Mouse (Mus musculus) liver, postnatal 0 days (tissue): ENCODE results near the gene Ifitm3. TPM values are rescaled to one million over a fixed set of nuclear protein-coding genes. Genes with fewer than 3 reads are reported as not detected.
"Not testable (repeated sequence)": the region's sequence is repeated elsewhere in the genome, so short reads cannot be mapped to it uniquely, and the experiment has no call there.

Experiments
- ATAC-seq: fragments of 200-750 bp; cut with Nextera tagmentation; 2 replicates; pipeline ENCODE4 v1.8.0; 2017; ENCODE audit warnings: mild to moderate bottlenecking, moderate library complexity
- DNase-seq: peaks from one replicate; pipeline ENCODE4 v3.0.0-alpha.2; 2016
- H3K27ac ChIP-seq: fragments of 300-500 bp; sonication (generic); 2 replicates; pipeline ENCODE4 v1.5.1; 2014; ENCODE audit warnings: antibody characterized with exemption, moderate library complexity, mild to moderate bottlenecking, low read depth
- H3K27me3 ChIP-seq: fragments of 300-500 bp; sonication (generic); 2 replicates; pipeline ENCODE4 v1.6.1; 2014; ENCODE audit warnings: low read length, control low read depth, mixed read lengths; ENCODE audit not compliant: insufficient read depth
- H3K36me3 ChIP-seq: fragments of 300-500 bp; sonication (generic); replicated peaks from 2 replicates; pipeline ENCODE4 v1.6.1; 2014; ENCODE audit warnings: mild to moderate bottlenecking, control low read depth, low read length, moderate library complexity, mixed read lengths; ENCODE audit not compliant: insufficient read depth
- H3K4me1 ChIP-seq: fragments of 300-500 bp; sonication (generic); 2 replicates; pipeline ENCODE4 v1.6.1; 2014; ENCODE audit warnings: antibody characterized with exemption, mild to moderate bottlenecking, control low read depth; ENCODE audit not compliant: insufficient read depth
- H3K4me2 ChIP-seq: fragments of 300-500 bp; sonication (generic); 2 replicates; pipeline ENCODE4 v1.6.1; 2014; ENCODE audit warnings: low read depth, mild to moderate bottlenecking, low read length, moderate library complexity, mixed read lengths
- H3K4me3 ChIP-seq: fragments of 300-500 bp; sonication (generic); 2 replicates; pipeline ENCODE4 v1.5.1; 2014; ENCODE audit warnings: low read depth, low read length
- H3K9ac ChIP-seq: fragments of 300-500 bp; sonication (generic); replicated peaks from 2 replicates; pipeline ENCODE4 v1.6.1; 2014; ENCODE audit warnings: mild to moderate bottlenecking, moderate library complexity
- H3K9me3 ChIP-seq: fragments of 300-500 bp; sonication (generic); 2 replicates; pipeline ENCODE4 v1.6.1; 2016; ENCODE audit warnings: mild to moderate bottlenecking, control low read depth, low read length, mixed read lengths
- CTCF ChIP-seq: sonication (generic); IDR thresholded peaks from 2 replicates; pipeline ENCODE4 v1.5.1; 2016; ENCODE audit warnings: antibody characterized with exemption, low read depth
- EP300 ChIP-seq: IDR thresholded peaks from 2 replicates; pipeline ENCODE4 v1.6.1; 2016; ENCODE audit warnings: antibody characterized with exemption, low read depth, mild to moderate bottlenecking
- WGBS: fragments of 180-500 bp; shearing (Covaris S2); extraction: QIAGEN DNeasy Blood & Tissue Kit; methylation state at CpG from one replicate; pipeline ENCODE4 v1.1.7; 2014; ENCODE audit not compliant: insufficient replicate concordance; 5-methylcytosine and 5-hydroxymethylcytosine counted together
- polyA plus RNA-seq: library from polyadenylated mRNA; unstranded; fragments of >200 nt; fragmentation: Nextera tagmentation; extraction: Ambion mirVana; gene quantifications from 2 replicates; pipeline ENCODE4 v1.2.1, GENCODE M21; 2015

Gene Ifitm3
- polyA plus RNA-seq, 1 experiment from 2014 or later = 295 TPM

DNA sequence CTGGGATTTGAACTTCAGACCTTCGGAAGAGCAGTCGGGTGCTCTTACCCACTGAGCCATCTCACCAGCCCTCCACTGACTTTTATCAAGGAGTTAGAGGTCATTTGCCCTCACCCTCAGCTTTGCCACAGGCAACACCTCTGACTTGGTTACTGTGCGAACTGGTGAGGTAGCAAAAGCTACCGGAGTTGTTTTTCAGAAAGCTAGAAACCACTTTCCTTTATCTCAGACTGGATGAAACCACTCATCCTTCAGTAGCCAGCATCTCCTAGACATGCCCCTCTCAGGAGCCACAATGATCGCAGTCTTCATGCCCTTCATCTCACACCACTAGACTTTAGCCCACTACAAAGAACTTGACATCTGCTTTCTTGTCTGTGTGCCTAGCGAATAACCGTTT, 27.6 kb downstream of the Ifitm3 start:
- H3K9ac ChIP-seq = no peak overlapping the region
- H3K36me3 ChIP-seq = no peaks in the 10 kb centered on the region
- H3K4me2 ChIP-seq = no peak overlapping the region
- no peak for TF ChIP-seq EP300
- TF ChIP-seq CTCF = no peak
- H3K4me1 ChIP-seq = no peaks in the 10 kb centered on the region
- no peak overlapping the region for H3K4me3 ChIP-seq
- H3K9me3 ChIP-seq = no peaks in the 10 kb centered on the region
- DNase-seq = no peak
- 58% methylated on average over 7 of the region's 7 CpGs for WGBS
- no peak overlapping the region for H3K27ac ChIP-seq
- no peak for ATAC-seq
- no peaks in the 10 kb centered on the region for H3K27me3 ChIP-seq

DNA sequence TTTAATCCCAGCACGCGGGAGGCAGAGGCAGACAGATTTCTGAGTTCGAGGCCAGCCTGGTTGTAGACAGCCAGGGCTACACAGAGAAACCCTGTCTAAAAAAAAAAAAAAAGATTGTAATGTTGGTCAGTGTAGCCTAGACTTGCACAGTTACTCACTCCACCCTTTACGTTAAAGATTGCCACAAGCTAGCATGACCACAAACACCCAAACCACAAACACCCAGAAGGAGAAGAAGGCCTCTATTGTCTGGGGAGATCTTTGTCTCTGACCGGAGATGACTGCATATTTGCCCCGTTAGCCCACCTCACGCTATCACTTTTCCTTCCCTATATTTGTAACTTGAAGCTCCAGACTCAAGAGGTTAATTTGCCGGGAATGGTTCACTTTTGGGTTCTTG, 28.9 kb downstream of the Ifitm3 start:
- Histone ChIP-seq H3K9me3 (no peaks in the 10 kb centered on the region), H3K4me2 (no peak overlapping the region), H3K9ac (no peak overlapping the region), H3K4me1 (no peaks in the 10 kb centered on the region), H3K27me3 (no peaks in the 10 kb centered on the region), H3K4me3 (no peak overlapping the region), H3K36me3 (no peaks in the 10 kb centered on the region), H3K27ac (0 out of 2 replicates have a peak overlapping the region, but pooled peaks have one; percentile 44)
- no peak for DNase-seq
- TF ChIP-seq EP300 = peak; percentile 48; the same call in 1 of the 2 replicates
- TF ChIP-seq CTCF = no peak
- peak; percentile 55 for ATAC-seq
- WGBS = 37% methylated on average over 8 of the region's 8 CpGs

DNA sequence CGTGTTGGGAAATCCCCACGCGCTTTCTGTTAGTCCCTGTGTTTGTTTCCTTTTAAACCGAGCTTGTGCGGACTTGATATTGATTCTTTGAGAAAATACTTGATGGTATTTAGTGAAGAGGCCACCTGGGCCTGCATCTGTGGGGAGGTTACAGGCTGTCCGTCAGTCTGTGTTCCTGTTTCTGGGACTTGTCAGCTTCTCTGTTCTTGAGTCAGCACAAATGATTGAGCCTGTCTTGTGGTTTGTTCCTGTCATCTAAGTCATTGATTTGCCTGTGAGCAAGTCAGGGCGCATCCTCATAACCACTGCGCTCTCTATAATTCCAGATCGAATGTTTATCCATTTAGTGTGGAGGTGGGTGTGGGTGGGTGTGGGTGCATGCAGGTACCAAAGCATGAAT, 33.9 kb downstream of the Ifitm3 start:
- 54% methylated on average over 9 of the region's 9 CpGs for WGBS
- H3K4me2 ChIP-seq = not testable (repeated sequence)

DNA sequence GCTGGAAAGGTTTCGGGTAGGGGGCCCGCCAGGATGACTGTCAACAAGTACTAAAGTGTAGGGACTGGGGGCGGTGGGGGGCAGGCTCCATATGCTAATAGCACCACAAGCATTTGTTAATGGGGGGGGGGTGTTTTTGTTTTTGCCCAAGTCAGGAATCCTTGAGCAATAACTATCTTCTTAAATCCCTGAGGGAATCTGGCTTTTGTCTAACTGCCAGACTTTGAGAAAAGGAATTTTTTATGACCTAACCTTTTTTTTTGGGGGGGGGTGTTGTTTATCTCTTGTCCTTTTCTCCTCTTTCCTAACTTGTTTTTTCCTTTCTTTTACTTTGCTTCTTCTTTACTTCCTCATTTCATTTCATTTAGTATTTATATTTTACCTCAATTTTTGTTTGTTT, 35.1 kb downstream of the Ifitm3 start:
- H3K4me2 ChIP-seq = no peak overlapping the region
- H3K9ac ChIP-seq = no peak overlapping the region
- H3K9me3 ChIP-seq = no peaks in the 10 kb centered on the region
- no peaks in the 10 kb centered on the region for H3K27me3 ChIP-seq
- no peaks in the 10 kb centered on the region for H3K4me1 ChIP-seq
- H3K36me3 ChIP-seq = no peaks in the 10 kb centered on the region
- no peak overlapping the region for H3K4me3 ChIP-seq
- TF ChIP-seq EP300 = no peak
- no peak for TF ChIP-seq CTCF
- DNase-seq (no peak), ATAC-seq (no peak)
- 75% methylated on average over 3 of the region's 3 CpGs for WGBS
- no peak overlapping the region for H3K27ac ChIP-seq

More for the DNA sequence above, 33.9 kb downstream of the Ifitm3 start:
- H3K36me3 ChIP-seq, H3K4me3 ChIP-seq, H3K4me1 ChIP-seq, H3K27me3 ChIP-seq, H3K9ac ChIP-seq, DNase-seq, ATAC-seq, H3K27ac ChIP-seq, H3K9me3 ChIP-seq: not testable (repeated sequence)

DNA sequence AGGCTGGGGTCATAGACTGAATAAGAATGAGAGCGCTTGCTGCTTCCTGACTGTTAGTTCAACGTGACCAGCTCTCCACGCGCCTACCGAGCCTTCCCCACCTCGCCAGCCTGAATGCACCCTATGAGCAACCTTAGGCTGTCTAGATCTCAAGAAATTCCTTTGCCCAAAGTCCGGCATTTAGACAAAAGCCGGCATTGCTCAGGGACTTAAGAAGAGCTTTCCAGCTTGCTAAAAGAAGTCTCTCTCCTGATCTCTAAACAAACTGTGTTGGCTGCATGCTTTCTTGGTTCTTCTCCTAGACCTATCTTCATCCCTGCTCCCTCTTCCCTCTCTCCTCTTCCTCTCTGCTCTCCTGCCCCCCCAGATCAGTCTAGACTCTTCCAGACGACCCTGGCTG, 35.6 kb downstream of the Ifitm3 start:
- 33% methylated on average over 9 of the region's 9 CpGs for WGBS
- H3K27me3 ChIP-seq = no peaks in the 10 kb centered on the region
- DNase-seq (no peak), ATAC-seq (no peak)
- TF ChIP-seq CTCF (no peak), EP300 (no peak)
- H3K9me3 ChIP-seq = no peaks in the 10 kb centered on the region
- no peaks in the 10 kb centered on the region for H3K36me3 ChIP-seq
- no peak overlapping the region for H3K27ac ChIP-seq
- H3K4me2 ChIP-seq = no peak overlapping the region
- H3K4me1 ChIP-seq = no peaks in the 10 kb centered on the region
- no peak overlapping the region for H3K9ac ChIP-seq
- H3K4me3 ChIP-seq = no peak overlapping the region

GRCm38 (mm10) chr7:140973396-140974165, 37.0 kb downstream of the Ifitm3 start:
- Histone ChIP-seq H3K4me1 (no peaks in the 10 kb centered on the region), H3K9me3 (no peaks in the 10 kb centered on the region), H3K4me3 (no peak overlapping the region), H3K4me2 (no peak overlapping the region), H3K9ac (no peak overlapping the region), H3K36me3 (no peaks in the 10 kb centered on the region), H3K27me3 (no peaks in the 10 kb centered on the region), H3K27ac (no peak overlapping the region)
- no peak for DNase-seq
- no peak for TF ChIP-seq EP300
- no peak for TF ChIP-seq CTCF
- WGBS = 58% methylated on average over 14 of the region's 14 CpGs
- ATAC-seq = no peak
